Mouse (Mus musculus): ENCODE data around the gene Vmn2r89. TPM values are rescaled to one million over a fixed set of nuclear protein-coding genes. Genes with fewer than 3 reads are reported as not detected.
"Not testable (repeated sequence)": the region's sequence is repeated elsewhere in the genome, so short reads cannot be mapped to it uniquely, and the experiment has no call there.

The Vmn2r89 gene
- not detected in 2 replicates for polyA plus RNA-seq (2014; fragmentation: Nextera tagmentation; extraction: Ambion mirVana)

GRCm38 (mm10) chr14:51451557-51451956 lies at the start of gene Vmn2r89:
Gene Vmn2r89, plus strand, starts transcription at chr14:51451857.
- not testable (repeated sequence) for H3K9me3 ChIP-seq (ENCODE audit: control insufficient read depth, low read length); H3K4me2 ChIP-seq (ENCODE audit: low read depth, low read length); H3K4me1 ChIP-seq (ENCODE audit: control insufficient read depth, insufficient read depth, low read length); H3K9ac ChIP-seq (ENCODE audit: low read depth, low read length); H3K27me3 ChIP-seq (replicated peaks; ENCODE audit: control insufficient read depth, insufficient read depth, low read length); H3K4me3 ChIP-seq (ENCODE audit: low read depth, low read length); DNase-seq (ENCODE audit: low spot score); H3K36me3 ChIP-seq (ENCODE audit: control insufficient read depth, insufficient read depth, low read length); ATAC-seq (ENCODE audit: low read depth); H3K27ac ChIP-seq (replicated peaks; ENCODE audit: low read depth, low read length)
- WGBS, result 76% methylated on average over 2 of the region's 2 CpGs

DNA sequence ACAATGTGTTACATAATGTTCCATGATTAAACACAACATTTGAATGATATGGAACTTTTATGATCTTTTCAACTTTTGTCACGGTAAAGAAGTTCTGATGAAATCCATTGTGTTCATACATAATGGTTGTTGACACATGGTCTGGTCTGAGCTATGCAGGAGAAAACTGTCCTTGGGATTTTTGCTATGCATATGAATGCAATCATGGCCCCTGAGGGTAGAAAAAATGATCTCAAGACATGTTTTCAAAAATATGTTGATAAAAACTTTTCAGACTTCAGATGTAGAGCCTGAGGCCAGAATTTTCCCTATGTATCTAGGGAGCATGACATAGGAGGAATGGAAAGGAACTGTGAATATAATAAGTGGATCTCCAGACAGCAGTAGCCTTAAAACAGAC lies 41.1 kb upstream of the Vmn2r89 start, which contains the start of gene Vmn2r88:
TSS of gene Vmn2r88 (plus strand) at position 301 of the 400 bp plus-strand sequence.
- no peak for ATAC-seq (ENCODE audit: low read depth)
- Histone ChIP-seq H3K27me3 (replicated peaks; ENCODE audit: control insufficient read depth, insufficient read depth, low read length) (no peaks in the 10 kb centered on the region), H3K9ac (ENCODE audit: low read depth, low read length) (no peak within 1 kb of the TSS), H3K4me2 (ENCODE audit: low read depth, low read length) (no peak within 1 kb of the TSS), H3K9me3 (ENCODE audit: control insufficient read depth, low read length) (no peaks in the 10 kb centered on the region), H3K4me3 (ENCODE audit: low read depth, low read length) (no peak within 1 kb of the TSS), H3K27ac (replicated peaks; ENCODE audit: low read depth, low read length) (no peak within 1 kb of the TSS), H3K36me3 (ENCODE audit: control insufficient read depth, insufficient read depth, low read length) (no peaks in the 10 kb centered on the region), H3K4me1 (ENCODE audit: control insufficient read depth, insufficient read depth, low read length) (no peaks in the 10 kb centered on the region)
- 75% methylated on average over 1 of the region's 1 CpGs for WGBS
- DNase-seq (ENCODE audit: low spot score), result no peak

- 62% methylated on average over 2 of the region's 2 CpGs for WGBS
- Histone ChIP-seq H3K9ac (ENCODE audit: low read depth, low read length) (no peak overlapping the region), H3K36me3 (ENCODE audit: control insufficient read depth, insufficient read depth, low read length) (no peaks in the 10 kb centered on the region), H3K4me2 (ENCODE audit: low read depth, low read length) (no peak overlapping the region), H3K4me3 (ENCODE audit: low read depth, low read length) (no peak overlapping the region), H3K9me3 (ENCODE audit: control insufficient read depth, low read length) (no peaks in the 10 kb centered on the region), H3K27me3 (replicated peaks; ENCODE audit: control insufficient read depth, insufficient read depth, low read length) (no peaks in the 10 kb centered on the region), H3K27ac (replicated peaks; ENCODE audit: low read depth, low read length) (no peak overlapping the region), H3K4me1 (ENCODE audit: control insufficient read depth, insufficient read depth, low read length) (no peaks in the 10 kb centered on the region)
- DNase-seq (ENCODE audit: low spot score), result no peak
- no peak for ATAC-seq (ENCODE audit: low read depth)
Observed at GRCm38 (mm10) chr14:51423885-51424284, 27.8 kb upstream of the Vmn2r89 start.

- H3K4me2 ChIP-seq (ENCODE audit: low read depth, low read length); H3K27me3 ChIP-seq (replicated peaks; ENCODE audit: control insufficient read depth, insufficient read depth, low read length); H3K9ac ChIP-seq (ENCODE audit: low read depth, low read length); H3K4me3 ChIP-seq (ENCODE audit: low read depth, low read length); H3K27ac ChIP-seq (replicated peaks; ENCODE audit: low read depth, low read length); H3K36me3 ChIP-seq (ENCODE audit: control insufficient read depth, insufficient read depth, low read length); H3K9me3 ChIP-seq (ENCODE audit: control insufficient read depth, low read length); DNase-seq (ENCODE audit: low spot score); H3K4me1 ChIP-seq (ENCODE audit: control insufficient read depth, insufficient read depth, low read length); ATAC-seq (ENCODE audit: low read depth): not testable (repeated sequence)
Observed at GRCm38 (mm10) chr14:51430138-51430537, 21.5 kb upstream of the Vmn2r89 start.

- WGBS, result 92% methylated on average over 14 of the region's 16 CpGs
- no peak for ATAC-seq (ENCODE audit: low read depth)
Observed at GRCm38 (mm10) chr14:51434546-51434945, 17.1 kb upstream of the Vmn2r89 start.

DNA sequence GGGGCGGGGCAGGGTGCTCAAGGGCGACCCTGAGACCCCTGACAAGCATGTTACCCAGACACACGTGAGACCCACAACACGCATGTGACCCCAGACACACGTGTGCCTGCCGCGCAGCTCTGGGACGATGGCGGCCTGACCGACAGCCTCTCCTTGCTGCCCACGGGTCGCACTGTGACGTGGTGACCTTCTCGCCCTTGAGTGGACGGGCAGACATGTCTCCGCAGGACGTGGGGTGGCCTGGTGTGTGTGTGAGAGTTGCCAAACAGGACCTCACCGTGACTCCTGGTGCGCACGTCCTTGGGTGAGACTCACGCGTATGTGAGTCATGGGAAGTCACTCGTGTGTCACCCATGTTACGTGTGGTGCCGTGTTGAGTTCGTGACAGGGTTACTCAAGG lies 16.6 kb upstream of the Vmn2r89 start:
- DNase-seq (ENCODE audit: low spot score) (no peak), ATAC-seq (ENCODE audit: low read depth) (no peak)
- Histone ChIP-seq H3K4me3 (ENCODE audit: low read depth, low read length) (no peak overlapping the region), H3K27me3 (replicated peaks; ENCODE audit: control insufficient read depth, insufficient read depth, low read length) (no peaks in the 10 kb centered on the region), H3K27ac (replicated peaks; ENCODE audit: low read depth, low read length) (no peak overlapping the region), H3K9me3 (ENCODE audit: control insufficient read depth, low read length) (0 out of 2 replicates have a peak, but pooled peaks cover 9% of the 10 kb centered on the region), H3K4me1 (ENCODE audit: control insufficient read depth, insufficient read depth, low read length) (no peaks in the 10 kb centered on the region), H3K9ac (ENCODE audit: low read depth, low read length) (no peak overlapping the region), H3K4me2 (ENCODE audit: low read depth, low read length) (no peak overlapping the region), H3K36me3 (ENCODE audit: control insufficient read depth, insufficient read depth, low read length) (no peaks in the 10 kb centered on the region)
- WGBS, result 96% methylated on average over 26 of the region's 26 CpGs

More at GRCm38 (mm10) chr14:51434546-51434945, 17.1 kb upstream of the Vmn2r89 start:
- Histone ChIP-seq H3K36me3 (ENCODE audit: control insufficient read depth, insufficient read depth, low read length) (no peaks in the 10 kb centered on the region), H3K4me1 (ENCODE audit: control insufficient read depth, insufficient read depth, low read length) (no peaks in the 10 kb centered on the region), H3K27me3 (replicated peaks; ENCODE audit: control insufficient read depth, insufficient read depth, low read length) (no peaks in the 10 kb centered on the region), H3K9me3 (ENCODE audit: control insufficient read depth, low read length) (0 out of 2 replicates have a peak, but pooled peaks cover 9% of the 10 kb centered on the region), H3K9ac (ENCODE audit: low read depth, low read length) (no peak overlapping the region), H3K27ac (replicated peaks; ENCODE audit: low read depth, low read length) (no peak overlapping the region), H3K4me2 (ENCODE audit: low read depth, low read length) (no peak overlapping the region), H3K4me3 (ENCODE audit: low read depth, low read length) (no peak overlapping the region)
- no peak for DNase-seq (ENCODE audit: low spot score)

DNA sequence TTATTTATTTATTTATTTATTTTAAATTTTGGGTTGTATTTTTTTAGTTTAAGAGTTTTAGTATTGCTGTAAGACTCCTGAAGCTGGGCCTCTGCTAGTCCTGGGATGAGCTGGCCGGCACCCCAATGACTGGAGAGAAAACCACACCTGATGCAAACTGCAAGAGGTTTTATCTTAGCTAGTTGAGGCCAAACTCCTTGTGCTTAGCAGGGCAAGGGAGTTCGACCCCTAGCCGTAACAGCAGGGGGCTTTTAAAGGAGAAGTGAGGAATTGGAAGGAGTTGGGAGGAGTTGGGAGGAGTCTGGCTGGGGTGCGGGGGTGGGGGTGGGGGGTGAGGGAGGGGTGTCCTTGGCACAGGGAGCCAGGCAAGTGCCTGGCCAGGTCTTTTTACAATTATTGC lies 12.7 kb upstream of the Vmn2r89 start:
- DNase-seq (ENCODE audit: low spot score) (no peak), ATAC-seq (ENCODE audit: low read depth) (no peak)
- WGBS, result 71% methylated on average over 4 of the region's 4 CpGs
- H3K4me2 ChIP-seq (ENCODE audit: low read depth, low read length), result no peak overlapping the region
- no peaks in the 10 kb centered on the region for H3K36me3 ChIP-seq (ENCODE audit: control insufficient read depth, insufficient read depth, low read length)
- H3K27ac ChIP-seq (replicated peaks; ENCODE audit: low read depth, low read length), result no peak overlapping the region
- no peak overlapping the region for H3K9ac ChIP-seq (ENCODE audit: low read depth, low read length)
- H3K9me3 ChIP-seq (ENCODE audit: control insufficient read depth, low read length), result 0 out of 2 replicates have a peak, but pooled peaks cover 9% of the 10 kb centered on the region
- no peak overlapping the region for H3K4me3 ChIP-seq (ENCODE audit: low read depth, low read length)
- no peaks in the 10 kb centered on the region for H3K27me3 ChIP-seq (replicated peaks; ENCODE audit: control insufficient read depth, insufficient read depth, low read length)
- no peaks in the 10 kb centered on the region for H3K4me1 ChIP-seq (ENCODE audit: control insufficient read depth, insufficient read depth, low read length)

DNA sequence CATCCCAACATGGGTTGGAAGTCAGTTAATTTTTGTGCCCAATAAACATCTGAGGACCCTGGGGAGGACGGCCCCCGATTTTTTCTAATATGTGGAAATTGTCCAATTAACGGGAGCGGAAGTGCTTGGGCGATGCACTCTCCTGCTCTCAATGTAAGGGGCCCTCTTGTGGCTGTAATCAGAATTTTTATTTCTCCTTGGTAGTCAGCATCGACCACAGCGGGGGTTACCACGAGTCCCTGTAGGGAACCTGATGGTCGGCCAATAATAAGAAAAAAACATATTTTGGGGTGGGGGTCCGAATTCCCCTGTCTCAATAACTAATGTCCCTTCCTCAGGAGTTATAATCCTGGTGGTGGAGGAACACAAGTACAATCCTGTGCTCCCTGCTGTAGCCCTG lies 28.6 kb downstream of the Vmn2r89 start:
- H3K4me3 ChIP-seq (ENCODE audit: low read depth, low read length); H3K9ac ChIP-seq (ENCODE audit: low read depth, low read length); H3K36me3 ChIP-seq (ENCODE audit: control insufficient read depth, insufficient read depth, low read length); H3K4me1 ChIP-seq (ENCODE audit: control insufficient read depth, insufficient read depth, low read length); H3K27ac ChIP-seq (replicated peaks; ENCODE audit: low read depth, low read length); H3K27me3 ChIP-seq (replicated peaks; ENCODE audit: control insufficient read depth, insufficient read depth, low read length); ATAC-seq (ENCODE audit: low read depth); DNase-seq (ENCODE audit: low spot score); H3K4me2 ChIP-seq (ENCODE audit: low read depth, low read length); H3K9me3 ChIP-seq (ENCODE audit: control insufficient read depth, low read length): not testable (repeated sequence)
- WGBS, result 84% methylated on average over 10 of the region's 10 CpGs

DNA sequence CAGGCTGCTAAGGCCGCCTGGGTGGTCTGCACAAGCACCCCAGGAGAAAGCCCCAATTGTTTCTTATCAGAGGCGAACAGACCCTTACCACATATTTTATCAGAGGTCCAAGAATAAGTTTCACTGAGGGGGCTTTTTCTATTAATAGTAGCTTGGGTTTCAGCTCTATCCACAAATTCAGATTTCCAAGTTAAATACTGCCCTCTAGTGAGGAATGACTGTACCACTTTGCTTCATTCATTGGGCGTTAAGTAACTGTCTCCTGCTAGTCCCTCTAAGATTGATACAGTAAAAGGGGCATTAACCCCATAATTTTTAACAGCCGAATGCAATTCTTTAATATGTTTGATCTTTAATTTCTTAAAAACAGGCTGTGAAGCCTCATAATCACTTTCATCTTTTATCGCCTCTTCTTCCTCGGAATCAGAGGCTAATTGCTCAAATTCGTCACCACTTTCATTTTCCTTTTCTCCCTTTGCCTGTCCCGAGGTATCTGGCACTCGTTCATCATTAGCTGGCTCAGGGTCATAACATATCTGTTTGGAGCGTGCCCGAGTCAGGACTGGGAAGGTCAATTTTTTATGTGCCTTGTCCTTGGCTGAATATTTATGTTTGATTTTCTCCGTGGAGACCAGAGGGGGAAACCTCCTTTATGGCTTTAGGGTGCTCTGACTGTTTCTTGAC lies 29.8 kb downstream of the Vmn2r89 start:
- H3K4me2 ChIP-seq (ENCODE audit: low read depth, low read length); DNase-seq (ENCODE audit: low spot score); H3K9ac ChIP-seq (ENCODE audit: low read depth, low read length); ATAC-seq (ENCODE audit: low read depth); H3K4me1 ChIP-seq (ENCODE audit: control insufficient read depth, insufficient read depth, low read length); H3K4me3 ChIP-seq (ENCODE audit: low read depth, low read length); H3K9me3 ChIP-seq (ENCODE audit: control insufficient read depth, low read length); H3K27me3 ChIP-seq (replicated peaks; ENCODE audit: control insufficient read depth, insufficient read depth, low read length); H3K27ac ChIP-seq (replicated peaks; ENCODE audit: low read depth, low read length); H3K36me3 ChIP-seq (ENCODE audit: control insufficient read depth, insufficient read depth, low read length): not testable (repeated sequence)
- WGBS, result 89% methylated on average over 12 of the region's 12 CpGs
